In the genomic region with DNA sequence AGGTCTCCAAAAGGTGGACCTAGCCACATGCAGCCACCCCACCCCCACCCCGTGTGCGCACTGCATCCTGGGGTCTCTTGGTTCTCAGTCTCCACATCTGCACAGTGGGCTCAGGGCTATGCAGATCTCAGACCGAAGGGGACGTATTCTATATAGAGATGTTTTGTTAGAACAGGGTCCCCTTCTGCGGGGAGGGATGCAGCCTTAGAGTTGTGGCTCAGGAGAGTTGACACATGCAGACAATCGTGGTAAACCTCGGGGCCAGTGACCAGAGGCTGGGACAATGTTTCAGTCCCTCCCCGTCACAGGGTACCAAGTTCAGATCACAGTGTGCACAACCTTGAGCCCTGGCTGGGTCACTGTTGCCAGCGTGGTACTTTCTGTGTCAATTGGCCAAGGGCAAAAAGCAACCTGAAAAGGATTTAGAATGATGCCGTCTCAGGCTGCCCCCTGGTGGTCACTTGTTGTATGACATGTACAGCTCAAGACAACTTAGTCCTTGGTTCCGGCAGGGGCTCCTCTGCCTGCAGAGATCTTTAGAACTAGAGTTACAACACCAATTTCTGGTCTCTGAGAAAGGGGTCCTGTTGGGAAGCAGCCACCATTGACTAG, we compare ENCODE assay signal across 9 mouse cellular contexts. TPM values are rescaled to one million over a fixed set of nuclear protein-coding genes. Genes with fewer than 3 reads are reported as not detected.
DNase-seq lines count a peak whose midpoint lies in the region; ATAC-seq lines count a peak whose summit lies in the region.
"Had no signal": no experiment of that assay in that cellular context is flagged by ENCODE, and none has a peak within 500 bp of the region (broad histone marks: within the 10 kb centered on the region; RNA-seq: fewer than 3 reads in every experiment).

No protein-coding gene starts in this region.

- H3K4me3 ChIP-seq in intestine, embryonic 14.5 days (ENCODE audit: low read depth, low read length) = no peak overlapping the region
- no peak overlapping the region for H3K4me3 ChIP-seq in midbrain, embryonic 11.5 days (ENCODE audit: low read depth, low read length)

- no peak for ATAC-seq in frontal cortex, adult (ENCODE audit: low TSS enrichment)
- ATAC-seq in intestine, embryonic 14.5 days (replicated peaks; ENCODE audit: low FRiP score, low TSS enrichment, low read depth) = 0 out of 2 replicates have a peak, but pooled peaks have one; percentile 15
- ATAC-seq in midbrain, embryonic 11.5 days (ENCODE audit: low FRiP score) = peak; percentile 50

- intact Hi-C loops in left cerebral cortex, postnatal 25 days (cut with DNase I) = loop anchor here (1.0 kb wide), 2 partner anchors 90 to 221 kb away; no protein-coding TSS in a partner anchor

- H3K4me2 ChIP-seq in intestine, embryonic 14.5 days (ENCODE audit: low read length) = no peak overlapping the region
- no peak overlapping the region for H3K4me2 ChIP-seq in midbrain, embryonic 11.5 days

- H3K36me3 ChIP-seq in intestine, embryonic 14.5 days (ENCODE audit: control insufficient read depth, insufficient read depth, low read length) = no peaks in the 10 kb centered on the region
- H3K36me3 ChIP-seq in midbrain, embryonic 11.5 days (ENCODE audit: control insufficient read depth, insufficient read depth, low read length) = no peaks in the 10 kb centered on the region

- H3K27me3 ChIP-seq in intestine, embryonic 14.5 days (replicated peaks; ENCODE audit: control insufficient read depth, insufficient read depth, low read length) = peaks cover 22% of the 10 kb centered on the region
- H3K27me3 ChIP-seq in midbrain, embryonic 11.5 days (ENCODE audit: control insufficient read depth, insufficient read depth, low read length) = peaks cover 19% of the 10 kb centered on the region; the same call in 1 of the 2 replicates

- H3K9ac ChIP-seq in intestine, embryonic 14.5 days (ENCODE audit: low read length) = no peak overlapping the region
- no peak overlapping the region for H3K9ac ChIP-seq in midbrain, embryonic 11.5 days (ENCODE audit: low read length)

- no peaks in the 10 kb centered on the region for H3K9me3 ChIP-seq in intestine, embryonic 14.5 days (ENCODE audit: control insufficient read depth, low read length)
- H3K9me3 ChIP-seq in midbrain, embryonic 11.5 days (ENCODE audit: control insufficient read depth, low read length) = no peaks in the 10 kb centered on the region

- no peak overlapping the region for H3K27ac ChIP-seq in intestine, embryonic 14.5 days (ENCODE audit: low read depth)
- H3K27ac ChIP-seq in midbrain, embryonic 11.5 days (ENCODE audit: low read depth, low read length) = no peak overlapping the region

- DNase-seq in frontal cortex, postnatal 10 days (ENCODE audit: low spot score in 2 of 2) = peak; percentile 42 to 74
- DNase-seq in cerebellum, adult 8-10 months = peak; percentile 72
- DNase-seq in frontal cortex, postnatal 14 days (ENCODE audit: low spot score in 2 of 2) = peak; percentile 49 to 88
- DNase-seq in intestine, embryonic 14.5 days (ENCODE audit: low spot score) = peak; percentile 98
- peak; percentile 69 to 70 for DNase-seq in left cerebral cortex, postnatal 25 days (ENCODE audit: low spot score in 2 of 2)
- peak; percentile 99 for DNase-seq in midbrain, embryonic 11.5 days (ENCODE audit: low spot score, missing footprints)
- peak; percentile 39 for DNase-seq in spleen, adult 12 weeks (ENCODE audit: low spot score)

- peaks cover 7% of the 10 kb centered on the region for H3K4me1 ChIP-seq in intestine, embryonic 14.5 days (replicated peaks; ENCODE audit: control insufficient read depth, insufficient read depth, low read length)
- H3K4me1 ChIP-seq in midbrain, embryonic 11.5 days (ENCODE audit: control insufficient read depth, insufficient read depth, low read length) = peaks cover 5% of the 10 kb centered on the region; the same call in 1 of the 2 replicates

- 25% methylated on average over 11 of the region's 11 CpGs for WGBS in intestine, embryonic 14.5 days
- WGBS in midbrain, embryonic 11.5 days = 29% methylated on average over 11 of the region's 11 CpGs

RNA-seq across cellular contexts. Expression of a gene that starts 5.0 kb away (rescaled TPM):
- polyA plus RNA-seq in intestine, embryonic 14.5 days (2014; fragmentation: Nextera tagmentation; extraction: Ambion mirVana) = 2.4 and 2.9 TPM in 2 replicates
- 1 to 10 TPM; 3.1 to 3.5 TPM for total RNA-seq in left cerebral cortex, postnatal 25 days (2021)
- 2.2 and 2.9 TPM in 2 replicates for polyA plus RNA-seq in midbrain, embryonic 11.5 days (2014; fragmentation: Nextera tagmentation; extraction: Ambion mirVana)

RNA-seq across cellular contexts. Expression of a gene that starts 35.5 kb away (rescaled TPM):
- polyA plus RNA-seq in intestine, embryonic 14.5 days (2014; fragmentation: Nextera tagmentation; extraction: Ambion mirVana) = 0.30 TPM in 1 of 2 replicates, not detected in the other
- not detected for total RNA-seq in left cerebral cortex, postnatal 25 days (2021)
- polyA plus RNA-seq in midbrain, embryonic 11.5 days (2014; fragmentation: Nextera tagmentation; extraction: Ambion mirVana) = not detected in 2 replicates

RNA-seq across cellular contexts. Expression of a gene that starts 52.8 kb away (rescaled TPM):
- 0.51 TPM in 1 of 2 replicates, not detected in the other for polyA plus RNA-seq in intestine, embryonic 14.5 days (2014; fragmentation: Nextera tagmentation; extraction: Ambion mirVana)
- not detected for total RNA-seq in left cerebral cortex, postnatal 25 days (2021)
- not detected in 2 replicates for polyA plus RNA-seq in midbrain, embryonic 11.5 days (2014; fragmentation: Nextera tagmentation; extraction: Ambion mirVana)
- polyA plus RNA-seq: stomach, embryonic 16.5 days had no signal

RNA-seq across cellular contexts. Expression of a gene that starts 57.5 kb away (rescaled TPM):
- 3.5 and 3.8 TPM in 2 replicates for polyA plus RNA-seq in intestine, embryonic 14.5 days (2014; fragmentation: Nextera tagmentation; extraction: Ambion mirVana)
- under 1 TPM; 0.39 to 0.66 TPM for total RNA-seq in left cerebral cortex, postnatal 25 days (2021)
- polyA plus RNA-seq in midbrain, embryonic 11.5 days (2014; fragmentation: Nextera tagmentation; extraction: Ambion mirVana) = not detected in 2 replicates

Comparison
In these comparisons a context has a peak if more than half of its experiments do, and no peak if none do; other contexts are left out.
1. DNase-seq: peak in every context shown above with its lines; median percentile 99 in midbrain, embryonic 11.5 days; 98 in intestine, embryonic 14.5 days; 72 in cerebellum, adult 8-10 months; 70 in left cerebral cortex, postnatal 25 days; 68 in frontal cortex, postnatal 14 days; 58 in frontal cortex, postnatal 10 days; 39 in spleen, adult 12 weeks.